Mouse (Mus musculus): Measurements from ENCODE around the gene Agpat1.

GRCm38 (mm10) chr17:34586796-34587422 lies 17.2 kb upstream of the Agpat1 start:
- TF ChIP-seq CTCF (IDR thresholded peaks at IDR 0.05; ENCODE audit: extremely low read depth, insufficient read length, insufficient replicate concordance, low read depth, low read length) (no peak), POLR2A (IDR thresholded peaks at IDR 0.05; ENCODE audit: low read depth, low read length) (no peak; the same call in 1 of the 2 replicates)
